ENCODE assay signal across 1 mouse cellular context in the genomic region with DNA sequence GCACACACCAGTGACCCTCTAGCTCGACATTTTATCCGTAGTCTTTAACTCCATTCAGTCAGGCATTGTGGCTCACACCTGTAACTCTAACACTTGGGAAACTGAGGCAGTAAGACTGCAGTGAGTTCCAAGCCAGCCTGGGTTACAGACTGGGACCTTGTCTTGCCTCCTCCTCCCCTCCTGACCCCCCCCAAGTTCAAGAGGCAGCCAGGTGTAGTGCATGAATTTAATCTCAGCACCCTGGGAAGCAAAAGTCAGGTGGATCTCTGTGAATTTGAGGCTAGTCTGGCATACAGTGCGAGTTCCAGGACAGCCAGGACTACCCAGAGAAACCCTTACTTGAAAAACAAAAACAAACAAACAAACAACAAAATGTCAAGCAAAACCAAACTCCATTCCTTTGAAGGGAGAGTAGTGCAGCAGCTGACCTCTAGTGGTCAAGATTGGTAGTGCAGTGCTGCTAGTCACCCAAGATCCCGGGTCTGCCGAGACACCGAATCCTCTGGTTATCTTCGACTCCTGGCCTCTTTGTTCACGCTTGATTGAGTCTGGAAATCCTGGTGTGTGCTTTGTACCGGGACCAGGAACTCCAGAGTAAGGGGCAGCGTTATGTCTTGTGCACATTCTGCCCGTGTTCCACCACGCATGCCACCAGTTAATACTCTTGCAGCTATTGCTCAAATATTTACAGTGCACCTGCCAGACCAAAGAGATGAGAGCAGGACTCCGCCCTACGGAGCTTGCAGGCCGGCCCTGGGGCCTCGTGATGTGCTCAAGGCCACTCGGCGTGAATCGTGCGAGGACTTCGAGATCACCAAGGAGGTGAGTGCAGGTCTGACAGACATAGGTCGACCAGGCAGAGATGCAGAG.
TF ChIP-seq lines count a peak whose summit lies in the region.

No protein-coding gene starts in this region.

TF ChIP-seq in ES-E14, 5 proteins besides CTCF, POLR2A, EP300 and RAD21 (continued from another document):
- TF ChIP-seq MAFK (IDR thresholded peaks at IDR 0.05; ENCODE audit: insufficient read depth, low read depth, low read length) = no peak
- TF ChIP-seq HCFC1 (IDR thresholded peaks at IDR 0.05; ENCODE audit: borderline replicate concordance, insufficient read depth, low read length) = no peak
